Mouse (Mus musculus) spleen, postnatal 10 days (tissue): ENCODE data around the gene Rab3a.

Source experiments
- DNase-seq, 2 experiments: peaks; one replicate each; pipeline ENCODE4 v3.0.0; 2021 to 2022; ENCODE audit warnings: low spot score in 2 of 2

Rab3a gene

GRCm38 (mm10) chr8:70742176-70742575 is 12.3 kb upstream of the Rab3a start:
- peak in 1 of 2 experiments; percentile 11 for DNase-seq

DNA sequence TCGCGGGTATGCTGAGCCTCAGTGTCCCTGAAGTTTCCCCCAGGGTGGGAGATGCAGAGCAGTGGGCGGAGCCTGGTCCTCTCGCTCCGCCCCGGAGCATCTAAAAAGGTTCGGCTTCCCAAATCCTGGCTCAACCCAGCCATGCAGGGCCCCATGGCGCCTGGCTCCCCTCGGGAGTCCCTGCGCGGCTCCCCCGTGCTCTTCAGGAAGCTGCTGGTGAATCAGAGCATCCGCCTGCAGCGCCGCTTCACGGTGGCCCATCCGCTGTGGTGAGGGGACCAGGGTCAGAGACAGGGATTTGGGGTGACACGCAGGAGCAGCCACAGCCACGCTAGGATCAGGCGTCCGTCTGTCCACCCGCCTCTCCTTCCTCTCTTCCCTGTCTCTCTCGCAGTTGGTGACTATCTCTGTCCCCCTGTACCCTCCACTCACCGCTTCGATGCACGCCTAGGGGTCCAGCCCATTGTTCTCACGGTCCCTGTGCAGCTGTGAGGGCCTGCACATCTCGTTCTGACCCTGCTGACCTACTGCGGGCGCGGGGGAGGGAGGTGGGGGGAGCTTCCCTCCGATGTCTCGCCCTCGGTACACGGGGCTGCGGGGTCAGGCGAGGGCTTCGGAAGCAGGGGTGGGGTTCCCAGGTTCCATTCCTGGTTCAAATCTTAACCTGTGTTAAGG is 11.4 kb upstream of the Rab3a start:
- peak in 1 of 2 experiments; percentile 31 for DNase-seq

GRCm38 (mm10) chr8:70743656-70744590 is 10.6 kb upstream of the Rab3a start:
- peak in 1 of 2 experiments; percentile 34 for DNase-seq

GRCm38 (mm10) chr8:70744806-70745205 is 9.7 kb upstream of the Rab3a start:
- DNase-seq = peak in 1 of 2 experiments; percentile 48

- DNase-seq = peak in 1 of 2 experiments; percentile 18
Observed at GRCm38 (mm10) chr8:70745691-70746220, 8.7 kb upstream of the Rab3a start.

DNA sequence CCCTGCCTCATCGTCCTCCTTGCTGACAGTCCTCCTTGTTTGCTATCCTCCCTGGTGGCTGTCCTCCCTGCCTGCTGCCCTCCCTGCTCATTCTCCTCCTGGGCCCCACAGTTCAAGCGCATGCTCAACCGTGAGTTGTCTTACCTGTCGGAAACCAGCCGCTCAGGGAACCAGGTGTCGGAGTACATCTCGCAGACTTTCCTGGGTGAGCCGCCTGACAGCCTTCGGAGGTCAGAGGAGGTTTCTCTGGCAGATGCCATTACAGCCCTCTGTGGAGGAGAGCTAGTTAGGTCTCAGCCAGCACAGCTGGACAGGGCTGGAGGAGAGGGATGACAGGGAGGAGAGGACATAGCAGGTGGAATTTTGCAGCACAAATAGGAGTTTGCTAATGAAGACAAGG is 7.8 kb upstream of the Rab3a start:
- DNase-seq = peak in 1 of 2 experiments; percentile 11

GRCm38 (mm10) chr8:70747211-70747890 is 7.1 kb upstream of the Rab3a start:
- peak in 1 of 2 experiments; percentile 12 for DNase-seq

- peak in 1 of 2 experiments; percentile 13 for DNase-seq
Observed at GRCm38 (mm10) chr8:70748246-70749096, 6.0 kb upstream of the Rab3a start.

DNA sequence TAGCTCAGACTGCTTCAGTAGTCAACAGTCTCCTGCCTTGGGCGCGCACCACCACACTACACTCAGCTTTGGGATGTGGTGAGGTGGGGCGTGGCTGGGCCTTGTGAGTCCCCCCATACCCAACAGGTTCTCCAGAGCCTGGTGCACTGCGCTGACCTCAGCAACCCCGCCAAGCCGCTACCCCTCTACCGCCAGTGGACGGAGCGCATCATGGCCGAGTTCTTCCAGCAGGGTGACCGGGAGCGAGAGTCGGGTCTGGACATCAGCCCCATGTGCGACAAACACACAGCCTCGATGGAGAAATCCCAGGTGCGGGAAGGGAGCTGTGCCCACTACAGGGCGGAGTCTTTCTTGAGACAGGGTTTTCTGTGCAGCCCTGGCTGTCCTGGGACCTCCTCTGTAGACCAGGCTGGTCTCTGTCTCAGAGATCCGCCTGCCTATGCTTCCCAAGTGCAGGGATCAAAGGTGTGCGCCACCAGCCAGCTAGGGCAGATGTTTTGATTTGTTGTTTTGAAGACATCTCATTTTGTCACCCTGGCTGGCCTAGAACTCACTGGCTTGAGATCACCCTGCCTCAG is 5.3 kb upstream of the Rab3a start:
- peak in 1 of 2 experiments; percentile 15 for DNase-seq

GRCm38 (mm10) chr8:70750128-70750680 is 4.3 kb upstream of the Rab3a start:
- peak in 1 of 2 experiments; percentile 16 for DNase-seq

- peak in 1 of 2 experiments; percentile 89 for DNase-seq
Observed at GRCm38 (mm10) chr8:70752000-70752764, 2.3 kb upstream of the Rab3a start.

- peak in 1 of 2 experiments; percentile 82 for DNase-seq
Observed at GRCm38 (mm10) chr8:70753151-70753550, 1.3 kb upstream of the Rab3a start.

- DNase-seq = peak in 1 of 2 experiments; percentile 76
Observed at GRCm38 (mm10) chr8:70754871-70755660, 587 bp downstream of the Rab3a start.

DNA sequence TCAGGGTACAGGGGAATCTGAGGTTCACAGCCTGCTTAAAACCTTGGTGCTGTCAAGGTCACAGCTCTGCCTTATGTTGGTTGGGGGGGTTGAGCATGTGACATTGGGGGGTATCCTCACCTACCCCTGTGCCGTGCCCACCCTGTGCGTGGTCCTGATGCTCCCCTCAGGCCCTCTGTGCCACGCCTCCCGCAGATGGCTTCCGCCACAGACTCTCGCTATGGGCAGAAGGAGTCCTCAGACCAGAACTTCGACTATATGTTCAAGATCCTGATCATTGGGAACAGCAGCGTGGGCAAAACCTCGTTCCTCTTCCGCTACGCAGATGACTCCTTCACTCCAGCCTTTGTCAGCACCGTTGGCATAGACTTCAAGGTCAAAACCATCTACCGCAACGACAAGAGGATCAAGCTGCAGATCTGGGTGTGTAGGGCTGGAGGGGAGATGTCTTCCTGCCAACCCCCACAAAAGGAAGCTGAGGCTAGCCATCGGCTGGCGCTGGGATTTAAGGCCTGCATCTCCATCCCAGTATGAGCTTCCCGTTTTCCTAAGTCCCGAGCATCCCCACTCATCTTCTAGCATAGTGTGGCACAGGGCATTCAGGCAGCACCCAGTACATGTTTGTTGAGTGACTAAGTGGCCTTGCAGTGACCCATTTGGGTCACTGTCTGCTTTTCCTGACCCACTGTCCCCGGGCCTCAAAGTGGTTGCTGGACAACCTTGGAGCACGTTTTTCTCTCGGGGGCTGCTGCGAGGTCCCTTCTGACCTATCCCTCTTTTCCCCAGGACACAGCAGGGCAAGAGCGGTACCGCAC is 1.4 kb downstream of the Rab3a start:
- DNase-seq = peak in 1 of 2 experiments; percentile 15

DNA sequence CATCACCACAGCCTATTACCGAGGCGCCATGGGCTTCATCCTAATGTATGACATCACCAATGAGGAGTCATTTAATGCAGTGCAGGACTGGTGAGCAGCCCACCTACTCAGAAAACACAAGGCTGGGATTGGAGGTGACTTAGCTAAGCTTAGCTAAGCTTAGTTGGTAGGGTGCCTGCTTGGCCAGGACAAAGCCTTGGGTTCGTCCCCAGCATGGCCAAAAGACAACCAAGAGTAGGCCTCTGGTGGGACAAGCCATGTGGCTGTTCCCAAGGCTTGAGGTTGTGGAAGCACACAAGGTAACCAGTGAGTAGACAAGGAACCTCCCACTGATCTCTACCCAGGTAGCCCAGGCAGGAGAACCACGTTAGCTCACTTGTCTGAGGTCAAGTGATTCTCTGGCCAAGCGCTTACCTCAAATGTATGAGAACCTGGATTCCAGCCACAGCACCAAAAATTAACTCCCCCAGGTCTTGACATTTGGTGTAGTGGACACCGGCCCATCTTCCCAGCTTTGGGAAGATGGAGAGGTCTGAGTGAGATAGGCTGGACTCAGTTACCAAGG is 2.1 kb downstream of the Rab3a start:
- peak in 1 of 2 experiments; percentile 12 for DNase-seq

GRCm38 (mm10) chr8:70757523-70758307 is 3.2 kb downstream of the Rab3a start:
- peak in 1 of 2 experiments; percentile 56 for DNase-seq

GRCm38 (mm10) chr8:70758308-70758615 is 3.8 kb downstream of the Rab3a start:
- DNase-seq = peak in 1 of 2 experiments; percentile 12
